Mouse (Mus musculus): ENCODE results near the gene Ankdd1b.

DNA sequence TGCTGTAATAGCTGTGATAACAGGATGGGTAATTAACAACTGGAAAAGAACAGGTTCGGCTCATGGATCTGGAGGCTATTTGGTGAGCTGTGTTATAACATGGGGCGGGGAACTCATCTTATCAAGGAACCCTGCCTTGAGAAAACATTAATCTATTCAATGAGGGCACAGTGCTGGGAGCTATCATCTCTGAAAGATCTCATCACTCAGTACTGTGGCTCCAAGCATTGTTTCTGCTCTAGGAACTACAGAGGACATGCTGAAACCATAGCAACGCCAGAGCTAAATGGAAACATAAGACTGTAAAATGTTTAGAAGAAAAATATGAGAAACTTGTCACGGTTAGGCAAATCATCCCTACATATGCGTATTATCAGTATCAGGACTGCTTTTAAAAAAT is 13.0 kb downstream of the Ankdd1b start:
- TF ChIP-seq CTCF (IDR thresholded peaks at IDR 0.05; ENCODE audit: borderline replicate concordance, insufficient read depth, low read depth, low read length): no peak
- no peak for TF ChIP-seq POLR2A (IDR thresholded peaks at IDR 0.05; ENCODE audit: borderline replicate concordance, insufficient read depth, low read length)

All from cerebellum, adult 2 months (tissue).